In genomic region chr15:93472089-93472488, GRCm38 (mm10) we compare ENCODE assay signal across 17 mouse cellular contexts.
DNase-seq lines count a peak whose midpoint lies in the region; ATAC-seq and TF ChIP-seq lines count a peak whose summit lies in the region.
"Had no signal": no experiment of that assay in that cellular context is flagged by ENCODE, and none has a peak within 500 bp of the region (broad histone marks: within the 10 kb centered on the region; RNA-seq: fewer than 3 reads in every experiment).

No protein-coding gene starts in this region.

- 11% methylated on average over 1 of the region's 1 CpGs for WGBS in forebrain, embryonic 13.5 days
- 6% methylated on average over 1 of the region's 1 CpGs for WGBS in forebrain, embryonic 16.5 days
- WGBS in midbrain, embryonic 15.5 days = 23% methylated on average over 1 of the region's 1 CpGs
- 18% methylated on average over 1 of the region's 1 CpGs for WGBS in midbrain, embryonic 14.5 days
- WGBS in olfactory bulb, adult 2 months = 21% methylated on average over 1 of the region's 1 CpGs

- 0 out of 2 replicates have a peak overlapping the region, but pooled peaks have one; percentile 12 for H3K27ac ChIP-seq in forebrain, embryonic 13.5 days
- H3K27ac ChIP-seq in forebrain, embryonic 16.5 days (ENCODE audit: low read length) = no peak overlapping the region
- H3K27ac ChIP-seq in midbrain, embryonic 15.5 days = no peak overlapping the region
- no peak overlapping the region for H3K27ac ChIP-seq in midbrain, embryonic 14.5 days (replicated peaks; ENCODE audit: low read depth, low read length)
- peak overlapping the region; percentile 52; the same call in 1 of the 2 replicates for H3K27ac ChIP-seq in olfactory bulb, adult 2 months (ENCODE audit: insufficient read depth, low read depth, low read length)
- H3K27ac ChIP-seq: heart, adult 2 months; hindbrain, embryonic 14.5 days; kidney, embryonic 15.5 days; liver, embryonic 13.5 days; lung, embryonic 15.5 days had no signal

- H3K9me3 ChIP-seq in forebrain, embryonic 13.5 days (replicated peaks) = no peaks in the 10 kb centered on the region
- H3K9me3 ChIP-seq in forebrain, embryonic 16.5 days (ENCODE audit: control insufficient read depth, low read length) = no peaks in the 10 kb centered on the region
- H3K9me3 ChIP-seq in midbrain, embryonic 15.5 days = no peaks in the 10 kb centered on the region
- no peaks in the 10 kb centered on the region for H3K9me3 ChIP-seq in midbrain, embryonic 14.5 days (ENCODE audit: control insufficient read depth, low read length)
- H3K9me3 ChIP-seq: kidney, embryonic 15.5 days; liver, embryonic 13.5 days; lung, embryonic 15.5 days had no signal

- no peaks in the 10 kb centered on the region for H3K27me3 ChIP-seq in forebrain, embryonic 13.5 days
- H3K27me3 ChIP-seq in forebrain, embryonic 16.5 days (replicated peaks; ENCODE audit: control insufficient read depth, insufficient read depth, low read length) = no peaks in the 10 kb centered on the region
- H3K27me3 ChIP-seq in midbrain, embryonic 15.5 days (replicated peaks) = no peaks in the 10 kb centered on the region
- H3K27me3 ChIP-seq in midbrain, embryonic 14.5 days (ENCODE audit: control insufficient read depth, insufficient read depth, low read length) = no peaks in the 10 kb centered on the region
- H3K27me3 ChIP-seq: kidney, embryonic 15.5 days; liver, embryonic 13.5 days; lung, embryonic 15.5 days had no signal

- no peak overlapping the region for H3K4me3 ChIP-seq in forebrain, embryonic 13.5 days
- H3K4me3 ChIP-seq in forebrain, embryonic 16.5 days (replicated peaks; ENCODE audit: low read length) = no peak overlapping the region
- H3K4me3 ChIP-seq in midbrain, embryonic 15.5 days = no peak overlapping the region
- H3K4me3 ChIP-seq in midbrain, embryonic 14.5 days (replicated peaks; ENCODE audit: low read depth, low read length) = no peak overlapping the region
- no peak overlapping the region for H3K4me3 ChIP-seq in olfactory bulb, adult 2 months (ENCODE audit: insufficient read depth, low read depth, low read length)
- H3K4me3 ChIP-seq: heart, adult 2 months; kidney, embryonic 15.5 days; liver, embryonic 13.5 days; lung, embryonic 15.5 days had no signal

- 0 out of 2 replicates have a peak overlapping the region, but pooled peaks have one; percentile 37 for H3K9ac ChIP-seq in forebrain, embryonic 13.5 days
- H3K9ac ChIP-seq in forebrain, embryonic 16.5 days (replicated peaks; ENCODE audit: low read depth, low read length) = no peak overlapping the region
- no peak overlapping the region for H3K9ac ChIP-seq in midbrain, embryonic 15.5 days
- no peak overlapping the region for H3K9ac ChIP-seq in midbrain, embryonic 14.5 days (replicated peaks; ENCODE audit: low read length)
- H3K9ac ChIP-seq: hindbrain, embryonic 14.5 days; kidney, embryonic 15.5 days; liver, embryonic 13.5 days; lung, embryonic 15.5 days had no signal

- H3K4me1 ChIP-seq in forebrain, embryonic 13.5 days = peaks cover 20% of the 10 kb centered on the region
- H3K4me1 ChIP-seq in forebrain, embryonic 16.5 days (replicated peaks; ENCODE audit: control insufficient read depth, insufficient read depth, low read length) = peaks cover 7% of the 10 kb centered on the region
- H3K4me1 ChIP-seq in midbrain, embryonic 15.5 days = peaks cover 12% of the 10 kb centered on the region
- peaks cover 2% of the 10 kb centered on the region; the same call in 1 of the 2 replicates for H3K4me1 ChIP-seq in midbrain, embryonic 14.5 days (ENCODE audit: control insufficient read depth, insufficient read depth, low read length)
- peaks cover 11% of the 10 kb centered on the region for H3K4me1 ChIP-seq in olfactory bulb, adult 2 months (ENCODE audit: control insufficient read depth, insufficient read depth, low read length)
- H3K4me1 ChIP-seq: liver, embryonic 13.5 days had no signal

- H3K4me2 ChIP-seq in forebrain, embryonic 13.5 days = peak overlapping the region; percentile 19
- no peak overlapping the region for H3K4me2 ChIP-seq in forebrain, embryonic 16.5 days (ENCODE audit: low read length)
- H3K4me2 ChIP-seq in midbrain, embryonic 15.5 days = peak overlapping the region; percentile 9; the same call in 1 of the 2 replicates
- no peak overlapping the region for H3K4me2 ChIP-seq in midbrain, embryonic 14.5 days (ENCODE audit: low read length)
- H3K4me2 ChIP-seq: hindbrain, embryonic 14.5 days; kidney, embryonic 15.5 days; liver, embryonic 13.5 days; lung, embryonic 15.5 days had no signal

- H3K36me3 ChIP-seq in forebrain, embryonic 13.5 days (ENCODE audit: poor library complexity, severe bottlenecking) = no peaks in the 10 kb centered on the region
- H3K36me3 ChIP-seq in forebrain, embryonic 16.5 days (ENCODE audit: control insufficient read depth, insufficient read depth) = no peaks in the 10 kb centered on the region
- no peaks in the 10 kb centered on the region for H3K36me3 ChIP-seq in midbrain, embryonic 15.5 days (replicated peaks)
- no peaks in the 10 kb centered on the region for H3K36me3 ChIP-seq in midbrain, embryonic 14.5 days (ENCODE audit: control insufficient read depth, insufficient read depth, low read length)
- H3K36me3 ChIP-seq: lung, embryonic 15.5 days had no signal

- TF ChIP-seq CTCF in olfactory bulb, adult 2 months (IDR thresholded peaks at IDR 0.05; ENCODE audit: insufficient read depth, low read depth, low read length) = no peak

- TF ChIP-seq POLR2A in olfactory bulb, adult 2 months (IDR thresholded peaks at IDR 0.05; ENCODE audit: insufficient read depth, low read depth, low read length) = no peak

- no peak for DNase-seq in midbrain, embryonic 14.5 days
- peak; percentile 28 for DNase-seq in WW6 (ENCODE audit: low read depth, low spot score)
- DNase-seq in heart, adult 8-10 months (ENCODE audit: low spot score) = no peak
- DNase-seq: cerebellum, postnatal 25 days; gastrocnemius, postnatal 14 days; heart, adult 2 months; layer of hippocampus, postnatal 36 days; left cerebral cortex, postnatal 4 days; liver, embryonic 13.5 days had no signal

- no peak for ATAC-seq in forebrain, embryonic 13.5 days
- ATAC-seq in forebrain, embryonic 16.5 days = no peak
- ATAC-seq in midbrain, embryonic 15.5 days (replicated peaks) = no peak
- no peak for ATAC-seq in midbrain, embryonic 14.5 days (ENCODE audit: low FRiP score, low TSS enrichment)
- ATAC-seq: intestine, embryonic 16.5 days had no signal

Comparison
In these comparisons a context has a peak if more than half of its experiments do, and no peak if none do; other contexts are left out.
1. H3K27ac ChIP-seq: peak in forebrain, embryonic 13.5 days (single experiment) and olfactory bulb, adult 2 months (single experiment); none in forebrain, embryonic 16.5 days (single experiment), midbrain, embryonic 15.5 days (single experiment) and midbrain, embryonic 14.5 days (single experiment).
2. H3K4me2 ChIP-seq: peak in forebrain, embryonic 13.5 days (single experiment) and midbrain, embryonic 15.5 days (single experiment); none in forebrain, embryonic 16.5 days (single experiment) and midbrain, embryonic 14.5 days (single experiment).